Mouse (Mus musculus): ENCODE measurements around the gene Vapa. TPM values are rescaled to one million over a fixed set of nuclear protein-coding genes. Genes with fewer than 3 reads are reported as not detected.
A peak's percentile ranks its signal among the peaks of the same experiment; 100 is the strongest.

The Vapa gene
- 100 to 1,000 TPM; 150 to 151 TPM for total RNA-seq (2021)
- long read RNA-seq, experiment 1, transcript Vapa-201 (6 exons, 3,369 nt) = major isoform, 312 of 335 reads
- long read RNA-seq, experiment 1, partial matches to known transcripts = 3 of 335 reads
- long read RNA-seq, experiment 1, other reads (novel, unspliced or antisense) = 20 of 335 reads
- long read RNA-seq, experiment 2, transcript Vapa-201 (6 exons, 3,369 nt) = major isoform, 210 of 223 reads
- long read RNA-seq, experiment 2, partial matches to known transcripts = 2 of 223 reads
- long read RNA-seq, experiment 2, other reads (novel, unspliced or antisense) = 11 of 223 reads

DNA sequence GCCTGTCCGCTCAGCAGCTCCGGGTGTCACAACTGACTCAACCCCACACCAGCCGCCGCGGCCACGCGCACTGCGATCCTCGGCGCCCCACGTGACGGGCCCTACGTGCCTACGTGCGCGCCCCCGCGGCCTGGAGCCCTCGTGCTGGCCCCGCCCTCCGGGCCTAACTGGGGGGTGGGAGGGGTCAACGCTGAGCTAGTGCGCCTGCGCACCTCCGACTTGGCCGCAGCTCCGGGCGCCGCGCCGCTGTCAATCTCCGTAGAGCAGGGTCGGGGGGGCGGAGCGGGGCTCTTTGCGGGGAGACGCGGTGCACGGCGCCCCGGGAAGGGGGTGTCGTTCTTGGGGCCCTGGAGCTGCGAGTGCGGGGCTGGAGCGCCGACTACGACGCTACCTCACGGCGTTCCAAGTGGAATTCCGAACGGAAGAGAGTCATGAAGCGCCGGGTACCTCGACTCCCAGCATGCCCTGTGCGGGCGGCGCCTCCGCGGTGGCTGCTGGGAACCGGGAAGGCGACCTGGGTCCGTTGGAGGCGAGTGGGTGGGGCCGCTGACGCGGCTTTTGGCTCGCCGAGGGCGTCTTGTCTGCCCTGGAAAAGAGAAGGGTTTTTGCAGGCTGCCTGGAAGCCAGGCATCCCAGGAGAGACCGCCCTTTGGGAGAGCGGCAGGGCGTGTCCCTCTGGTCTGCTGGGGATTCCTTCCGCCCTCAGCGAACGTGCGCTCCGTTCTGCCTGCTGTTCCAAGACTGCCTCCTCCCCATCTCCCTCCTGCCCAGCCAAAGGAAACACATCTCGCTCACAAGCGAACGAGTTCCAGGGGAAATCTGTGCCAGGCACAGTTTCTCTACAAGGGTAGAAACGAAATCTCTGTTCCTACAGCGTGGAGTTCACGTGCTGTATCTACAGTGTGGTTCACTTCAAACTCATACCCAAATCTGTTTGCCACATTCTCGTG lies at the start of gene Vapa:
TSS of gene Vapa (minus strand) at position 93 of the 950 bp plus-strand sequence.
- H3K27ac ChIP-seq = peak within 1 kb of the TSS; percentile 99
- H3K4me3 ChIP-seq = peak within 1 kb of the TSS; percentile 96
- TF ChIP-seq CTCF (IDR thresholded peaks at IDR 0.05) = no peak
- intact Hi-C loops (cut with DNase I) = loop anchor here (1.0 to 5.0 kb wide), 4 partner anchors 30 to 169 kb away; partner anchors contain the start of gene Ppp4r1
- DNase-seq (ENCODE audit: extremely low spot score in 1 of 2, low spot score in 2 of 2) = peak; percentile 98 to 99

DNA sequence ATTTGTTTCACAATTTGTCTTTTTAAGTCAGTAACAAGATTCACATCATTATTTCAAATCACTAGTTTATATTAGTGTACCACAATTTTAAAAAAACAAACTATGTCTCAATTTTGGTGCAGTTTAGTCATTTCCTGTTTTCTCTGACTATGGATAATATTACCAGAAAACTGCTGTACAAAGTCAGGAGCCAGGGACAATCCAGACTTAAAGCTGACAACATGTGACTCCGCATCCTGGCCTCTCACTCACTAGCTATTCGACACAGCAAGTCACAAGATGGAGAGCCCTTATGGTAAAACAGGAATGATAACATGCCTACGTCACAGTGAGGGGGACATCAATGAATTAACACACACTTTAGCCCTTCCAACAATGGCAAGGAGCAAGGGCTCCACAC lies 49.3 kb upstream of the Vapa start:
- DNase-seq (ENCODE audit: extremely low spot score in 1 of 2, low spot score in 2 of 2) = no peak
- intact Hi-C loops (cut with DNase I) = no loop called here
- H3K27ac ChIP-seq = no peak overlapping the region
- no peak overlapping the region for H3K4me3 ChIP-seq
- no peak for TF ChIP-seq CTCF (IDR thresholded peaks at IDR 0.05)

DNA sequence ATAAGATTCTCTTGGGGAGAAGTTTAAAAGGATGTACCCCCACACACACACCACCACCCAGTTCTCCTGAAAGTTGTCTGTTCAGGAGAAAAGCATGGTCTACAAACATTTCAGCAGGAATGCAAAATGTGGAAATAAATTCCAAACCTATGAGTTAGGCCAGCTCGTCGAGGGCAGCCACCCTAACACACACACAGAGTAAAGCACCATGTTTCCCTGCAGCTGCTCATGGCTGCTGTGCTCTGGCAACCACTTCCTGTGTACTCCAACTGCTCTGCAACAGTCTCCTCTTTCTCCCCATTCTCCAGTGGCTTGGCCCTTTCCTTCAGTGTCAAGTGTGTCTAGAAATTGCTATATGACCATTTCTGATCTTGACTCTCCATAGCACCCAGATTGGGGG lies 45.1 kb upstream of the Vapa start:
- no peak for TF ChIP-seq CTCF (IDR thresholded peaks at IDR 0.05)
- intact Hi-C loops (cut with DNase I) = no loop called here
- no peak overlapping the region for H3K4me3 ChIP-seq
- H3K27ac ChIP-seq = no peak overlapping the region
- DNase-seq (ENCODE audit: extremely low spot score in 1 of 2, low spot score in 2 of 2) = no peak

DNA sequence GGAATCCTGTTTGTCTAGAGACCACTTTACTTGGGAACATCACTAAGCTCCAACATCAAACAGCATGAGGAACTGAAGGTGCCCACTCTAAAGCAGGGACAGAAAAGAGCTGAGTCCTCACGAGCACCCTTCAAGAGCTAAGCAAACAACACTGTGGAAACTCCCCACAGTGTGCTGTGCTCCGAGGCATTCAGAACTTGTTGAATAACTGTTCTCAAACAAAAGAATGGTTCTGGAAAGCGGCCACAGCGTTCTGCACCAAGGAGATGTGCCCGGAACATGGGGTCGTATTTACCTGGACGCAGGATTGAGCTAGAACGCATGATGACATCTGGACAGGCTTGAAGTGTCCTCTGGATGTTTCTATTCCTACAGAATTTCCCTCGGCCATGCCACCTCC lies 44.6 kb upstream of the Vapa start:
- DNase-seq (ENCODE audit: extremely low spot score in 1 of 2, low spot score in 2 of 2) = no peak
- Histone ChIP-seq H3K4me3 (no peak overlapping the region), H3K27ac (peak overlapping the region; percentile 33; the same call in 1 of the 2 replicates)
- TF ChIP-seq CTCF (IDR thresholded peaks at IDR 0.05) = no peak
- intact Hi-C loops (cut with DNase I) = no loop called here

DNA sequence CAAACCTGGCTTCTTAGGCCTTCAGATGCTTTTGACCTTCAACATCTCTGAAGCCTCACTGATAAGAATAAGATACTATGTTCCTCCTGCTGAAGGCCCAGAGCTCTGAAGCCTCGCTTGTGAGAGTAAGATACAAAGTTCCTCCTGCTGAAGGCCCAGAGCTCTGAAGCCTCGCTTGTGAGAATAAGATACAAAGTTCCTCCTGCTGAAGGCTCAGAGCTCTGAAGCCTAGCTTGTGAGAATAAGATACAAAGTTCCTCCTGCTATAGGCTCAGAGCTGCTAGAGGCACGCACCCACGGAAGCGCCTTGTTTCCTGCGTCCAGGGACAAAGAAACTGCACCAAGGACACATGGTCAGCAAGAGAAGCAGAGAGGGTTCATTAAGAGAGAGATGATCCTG lies 43.4 kb upstream of the Vapa start:
- TF ChIP-seq CTCF (IDR thresholded peaks at IDR 0.05) = no peak
- no peak overlapping the region for H3K27ac ChIP-seq
- no peak overlapping the region for H3K4me3 ChIP-seq
- intact Hi-C loops (cut with DNase I) = no loop called here
- DNase-seq (ENCODE audit: extremely low spot score in 1 of 2, low spot score in 2 of 2) = no peak

DNA sequence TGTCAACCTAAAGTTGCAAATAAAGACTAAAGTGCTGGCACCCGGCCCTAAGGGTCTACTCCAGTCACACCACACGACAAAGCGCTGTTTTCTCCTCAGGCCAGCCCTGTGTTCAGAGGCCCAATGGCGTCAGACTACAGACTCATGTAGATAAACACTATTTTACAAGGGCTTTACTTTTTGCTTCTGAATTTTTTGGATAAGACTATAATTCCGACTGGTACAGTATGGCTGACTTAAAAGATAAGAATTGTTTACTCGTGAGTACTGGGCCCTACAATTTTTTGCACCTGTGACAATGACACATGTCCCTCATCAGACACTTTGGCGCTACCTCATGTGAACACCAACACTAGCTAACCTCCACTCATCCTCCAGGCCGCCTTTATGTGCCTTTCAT lies 42.7 kb upstream of the Vapa start:
- H3K4me3 ChIP-seq = no peak overlapping the region
- DNase-seq (ENCODE audit: extremely low spot score in 1 of 2, low spot score in 2 of 2) = no peak
- no peak for TF ChIP-seq CTCF (IDR thresholded peaks at IDR 0.05)
- intact Hi-C loops (cut with DNase I) = no loop called here
- no peak overlapping the region for H3K27ac ChIP-seq

DNA sequence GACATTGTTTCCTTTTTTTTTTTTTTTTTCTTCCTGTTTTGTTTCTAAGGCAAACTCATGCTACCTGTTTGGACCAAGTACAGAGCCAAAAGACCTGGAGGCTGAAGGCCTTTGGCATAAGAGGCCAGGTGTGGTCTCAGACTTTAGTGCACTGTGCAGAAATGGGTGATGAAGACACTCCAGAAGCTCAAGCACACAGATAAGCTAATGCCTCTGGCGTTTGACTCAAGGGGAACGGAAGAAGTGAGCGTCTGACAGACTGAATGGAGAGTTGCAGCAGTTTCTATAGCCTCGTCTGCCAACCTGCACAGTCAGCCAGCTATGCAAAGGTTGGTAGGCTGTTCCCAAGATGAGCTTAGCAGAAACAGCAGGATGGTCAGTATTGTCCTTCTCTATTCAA lies 42.3 kb upstream of the Vapa start:
- no peak for TF ChIP-seq CTCF (IDR thresholded peaks at IDR 0.05)
- no peak for DNase-seq (ENCODE audit: extremely low spot score in 1 of 2, low spot score in 2 of 2)
- intact Hi-C loops (cut with DNase I) = no loop called here

DNA sequence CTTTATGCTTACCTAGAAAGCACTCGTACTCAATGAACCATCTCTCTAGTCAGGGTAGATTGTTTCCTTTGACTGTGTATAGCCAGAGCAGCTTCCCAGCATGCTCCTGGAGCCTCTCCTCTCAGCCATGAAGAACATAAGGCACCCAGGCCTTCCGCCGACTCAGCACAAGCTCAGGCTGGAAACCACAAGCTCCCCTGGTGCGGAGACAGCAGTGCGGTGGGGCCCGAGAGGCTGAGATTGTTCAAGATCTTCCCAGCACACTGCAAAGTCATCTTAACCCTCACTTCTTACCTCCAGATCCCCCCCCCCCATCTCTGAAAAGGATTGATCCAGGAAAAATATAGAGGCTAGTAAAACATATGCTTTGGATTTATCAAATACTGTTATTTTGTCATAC lies 37.2 kb upstream of the Vapa start:
- H3K27ac ChIP-seq = no peak overlapping the region
- no peak for DNase-seq (ENCODE audit: extremely low spot score in 1 of 2, low spot score in 2 of 2)
- intact Hi-C loops (cut with DNase I) = no loop called here
- TF ChIP-seq CTCF (IDR thresholded peaks at IDR 0.05) = no peak
- no peak overlapping the region for H3K4me3 ChIP-seq

More for the DNA sequence above, 42.3 kb upstream of the Vapa start:
- Histone ChIP-seq H3K27ac (no peak overlapping the region), H3K4me3 (no peak overlapping the region)

DNA sequence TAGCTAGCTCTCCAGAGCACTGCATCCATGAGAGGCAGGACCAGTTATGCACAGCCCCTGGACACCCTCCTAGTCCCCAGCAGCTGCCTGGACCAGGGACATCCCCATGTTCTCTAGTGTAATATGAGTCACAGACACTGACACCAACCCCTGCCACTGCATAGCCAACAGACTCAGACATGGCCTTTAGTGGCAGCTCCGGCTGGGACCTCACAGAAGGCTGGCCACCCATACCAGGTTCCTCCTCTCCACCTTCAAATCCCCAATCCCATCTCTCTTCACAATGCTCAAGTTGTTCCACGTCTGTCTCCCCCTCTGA lies 35.8 kb upstream of the Vapa start:
- no peak for TF ChIP-seq CTCF (IDR thresholded peaks at IDR 0.05)
- DNase-seq (ENCODE audit: extremely low spot score in 1 of 2, low spot score in 2 of 2) = no peak
- intact Hi-C loops (cut with DNase I) = no loop called here
- no peak overlapping the region for H3K4me3 ChIP-seq
- no peak overlapping the region for H3K27ac ChIP-seq

DNA sequence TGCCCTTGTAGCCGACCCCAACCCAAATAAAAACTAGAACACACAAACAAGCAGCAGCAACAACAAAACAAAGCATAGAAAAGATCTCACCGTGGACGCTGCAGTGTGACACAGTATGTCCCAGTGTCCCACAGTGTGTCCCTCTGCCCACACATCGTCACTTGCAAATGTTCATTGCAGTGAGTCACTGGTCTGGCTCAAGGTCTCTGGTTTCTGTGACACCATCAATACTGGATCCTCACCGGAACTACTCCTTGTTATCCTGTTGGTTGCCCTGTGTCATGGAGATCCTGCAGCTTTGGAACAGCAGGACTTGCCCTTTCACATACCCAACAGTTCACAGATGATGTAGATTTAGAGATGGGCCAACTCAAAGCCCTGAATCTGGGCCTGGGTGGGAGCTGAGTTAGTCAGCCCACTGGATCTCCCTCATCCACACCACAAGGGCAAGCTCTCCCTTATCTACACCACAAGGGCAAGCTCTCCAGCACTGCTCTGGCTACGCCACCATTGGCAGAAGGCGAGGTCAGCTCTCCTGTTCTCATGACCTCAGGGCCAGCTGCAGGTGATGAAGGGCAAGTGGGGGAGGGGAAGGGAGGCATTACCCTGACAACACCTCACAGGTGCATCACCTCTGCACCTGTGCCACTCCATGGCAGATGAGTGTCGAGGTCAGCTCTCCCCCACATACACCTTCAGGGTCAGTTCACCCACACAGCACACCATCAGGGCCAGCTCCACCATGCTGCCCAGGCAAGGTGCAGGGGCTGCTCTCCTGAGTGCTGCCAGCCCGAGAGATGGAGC lies 35.2 kb upstream of the Vapa start:
- intact Hi-C loops (cut with DNase I) = no loop called here
- TF ChIP-seq CTCF (IDR thresholded peaks at IDR 0.05) = no peak
- no peak for DNase-seq (ENCODE audit: extremely low spot score in 1 of 2, low spot score in 2 of 2)
- no peak overlapping the region for H3K27ac ChIP-seq
- H3K4me3 ChIP-seq = no peak overlapping the region

DNA sequence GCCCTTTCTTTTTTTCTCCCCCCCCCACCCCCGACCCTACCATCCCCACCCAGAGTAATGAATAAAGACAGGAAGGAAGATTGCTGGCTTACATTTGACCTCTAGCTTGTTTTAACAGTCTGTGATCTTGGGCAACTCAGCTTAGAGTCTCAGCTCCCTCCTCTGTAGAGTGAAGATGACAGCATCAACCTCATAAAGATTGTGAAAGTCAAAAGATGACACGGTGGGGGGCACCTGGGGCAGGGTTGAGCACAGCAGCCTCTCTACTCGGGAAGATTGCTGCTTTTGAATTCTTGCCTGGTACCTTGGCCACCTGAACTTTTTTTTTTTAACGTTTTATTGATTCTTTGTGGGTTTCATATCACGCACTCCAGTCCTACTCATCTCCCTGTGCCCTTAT lies 34.6 kb upstream of the Vapa start:
- intact Hi-C loops (cut with DNase I) = no loop called here
- no peak for DNase-seq (ENCODE audit: extremely low spot score in 1 of 2, low spot score in 2 of 2)
- no peak overlapping the region for H3K4me3 ChIP-seq
- TF ChIP-seq CTCF (IDR thresholded peaks at IDR 0.05) = no peak
- H3K27ac ChIP-seq = no peak overlapping the region

DNA sequence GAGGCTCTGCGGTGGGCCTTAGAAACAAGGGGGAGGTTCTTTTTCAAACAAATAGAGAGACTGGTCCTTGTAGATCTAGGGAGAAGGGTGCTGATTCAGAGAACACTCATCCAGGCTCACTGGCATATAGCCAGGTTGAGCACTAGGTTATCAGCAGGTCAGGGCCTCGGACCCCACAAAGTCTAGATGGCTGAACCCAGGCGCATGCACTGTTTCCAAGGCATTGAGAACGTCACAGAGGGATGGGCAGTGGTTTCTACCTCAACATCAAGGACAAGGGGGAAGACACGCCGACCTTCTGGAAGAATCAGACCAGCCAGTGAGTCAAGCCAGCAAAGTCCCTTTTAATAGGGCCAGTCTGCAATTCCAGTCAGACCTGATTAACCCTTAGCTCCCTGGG lies 33.9 kb upstream of the Vapa start:
- H3K4me3 ChIP-seq = no peak overlapping the region
- TF ChIP-seq CTCF (IDR thresholded peaks at IDR 0.05) = no peak
- intact Hi-C loops (cut with DNase I) = no loop called here
- DNase-seq (ENCODE audit: extremely low spot score in 1 of 2, low spot score in 2 of 2) = no peak
- no peak overlapping the region for H3K27ac ChIP-seq

Data from left cerebral cortex, adult 2 months (tissue).